Mouse (Mus musculus) neural tube, embryonic 11.5 days (tissue): ENCODE measurements around the gene Rnf19b. TPM values are rescaled to one million over a fixed set of nuclear protein-coding genes. Genes with fewer than 3 reads are reported as not detected.
A peak's percentile ranks its signal among the peaks of the same experiment; 100 is the strongest.

Source experiments
- ATAC-seq: fragments of 200-750 bp; cut with Nextera tagmentation; 2 replicates; pipeline ENCODE4 v1.8.0; 2017; ENCODE audit warnings: moderate number of reproducible peaks, mild to moderate bottlenecking, moderate TSS enrichment, moderate library complexity; ENCODE audit not compliant: insufficient read depth, low FRiP score, low TSS enrichment
- DNase-seq: peaks from one replicate; pipeline ENCODE4 v3.0.0-alpha.2; 2015; ENCODE audit warnings: low spot score
- H3K27ac ChIP-seq: fragments of 300-500 bp; sonication (generic); 2 replicates; pipeline ENCODE4 v1.5.1; 2014; ENCODE audit warnings: low read depth, mild to moderate bottlenecking, low read length
- H3K27me3 ChIP-seq: fragments of 300-500 bp; sonication (generic); 2 replicates; pipeline ENCODE4 v1.6.1; 2014; ENCODE audit warnings: mild to moderate bottlenecking, low read length, mixed read lengths; ENCODE audit not compliant: control insufficient read depth, insufficient read depth
- H3K36me3 ChIP-seq: fragments of 300-500 bp; sonication (generic); 2 replicates; pipeline ENCODE4 v1.6.1; 2014; ENCODE audit warnings: mild to moderate bottlenecking, low read length, moderate library complexity, mixed read lengths; ENCODE audit not compliant: control insufficient read depth, insufficient read depth
- H3K4me1 ChIP-seq: fragments of 300-500 bp; sonication (generic); 2 replicates; pipeline ENCODE4 v1.6.1; 2014; ENCODE audit warnings: low read length, mixed read lengths; ENCODE audit not compliant: control insufficient read depth, insufficient read depth
- H3K4me2 ChIP-seq: fragments of 300-500 bp; sonication (generic); 2 replicates; pipeline ENCODE4 v1.6.1; 2014; ENCODE audit warnings: low read depth, mild to moderate bottlenecking, moderate library complexity
- H3K4me3 ChIP-seq: fragments of 300-500 bp; sonication (generic); 2 replicates; pipeline ENCODE4 v1.5.1; 2014; ENCODE audit warnings: low read depth, low read length
- H3K9ac ChIP-seq: fragments of 300-500 bp; sonication (generic); 2 replicates; pipeline ENCODE4 v1.6.1; 2014; ENCODE audit warnings: mild to moderate bottlenecking, low read length
- H3K9me3 ChIP-seq: fragments of 300-500 bp; sonication (generic); 2 replicates; pipeline ENCODE4 v1.6.1; 2016; ENCODE audit warnings: low read length; ENCODE audit not compliant: control insufficient read depth
- WGBS: fragments of 180-500 bp; shearing (Covaris S2); extraction: QIAGEN DNeasy Blood & Tissue Kit; methylation state at CpG from one replicate; pipeline ENCODE4 v1.1.7; 2014; 5-methylcytosine and 5-hydroxymethylcytosine counted together
- polyA plus RNA-seq: library from polyadenylated mRNA; unstranded; fragments of >200 nt; fragmentation: Nextera tagmentation; extraction: Ambion mirVana; gene quantifications from 2 replicates; pipeline ENCODE4 v1.2.1, GENCODE M21; 2014

The Rnf19b gene
- polyA plus RNA-seq, 1 experiment from 2014 or later, result 11.8 TPM

- 86% methylated on average over 8 of the region's 8 CpGs for WGBS
- Histone ChIP-seq H3K4me2 (no peak overlapping the region), H3K27me3 (peaks cover 26% of the 10 kb centered on the region), H3K27ac (no peak overlapping the region), H3K36me3 (no peaks in the 10 kb centered on the region), H3K4me1 (peaks cover 14% of the 10 kb centered on the region; the same call in 1 of the 2 replicates), H3K9me3 (no peaks in the 10 kb centered on the region), H3K4me3 (no peak overlapping the region), H3K9ac (no peak overlapping the region)
- ATAC-seq (no peak), DNase-seq (no peak)
These were observed 58.6 kb downstream of the Rnf19b start for GRCm38 (mm10) chr4:129116703-129117102.

- WGBS, result 91% methylated on average over 14 of the region's 14 CpGs
- H3K9ac ChIP-seq, result no peak overlapping the region
- no peaks in the 10 kb centered on the region for H3K36me3 ChIP-seq
- ATAC-seq, result no peak
- H3K4me2 ChIP-seq, result no peak overlapping the region
- peaks cover 14% of the 10 kb centered on the region; the same call in 1 of the 2 replicates for H3K4me1 ChIP-seq
- no peaks in the 10 kb centered on the region for H3K9me3 ChIP-seq
- H3K4me3 ChIP-seq, result no peak overlapping the region
- DNase-seq, result no peak
- no peak overlapping the region for H3K27ac ChIP-seq
- H3K27me3 ChIP-seq, result peaks cover 31% of the 10 kb centered on the region
These were observed 59.8 kb downstream of the Rnf19b start for GRCm38 (mm10) chr4:129117720-129118510.

- ATAC-seq (no peak), DNase-seq (no peak)
- peaks cover 11% of the 10 kb centered on the region for H3K4me1 ChIP-seq
- 79% methylated on average over 10 of the region's 10 CpGs for WGBS
- no peak overlapping the region for H3K27ac ChIP-seq
- no peak overlapping the region for H3K4me2 ChIP-seq
- no peaks in the 10 kb centered on the region for H3K36me3 ChIP-seq
- no peak overlapping the region for H3K4me3 ChIP-seq
- H3K9me3 ChIP-seq, result no peaks in the 10 kb centered on the region
- peaks cover 34% of the 10 kb centered on the region for H3K27me3 ChIP-seq
- H3K9ac ChIP-seq, result no peak overlapping the region
These were observed 61.6 kb downstream of the Rnf19b start for GRCm38 (mm10) chr4:129119708-129120107.

GRCm38 (mm10) chr4:129120520-129121445, 62.7 kb downstream of the Rnf19b start:
- peak overlapping the region; percentile 87 for H3K4me2 ChIP-seq
- peaks cover 15% of the 10 kb centered on the region for H3K4me1 ChIP-seq
- peak overlapping the region; percentile 53 for H3K9ac ChIP-seq
- no peak overlapping the region for H3K27ac ChIP-seq
- peak overlapping the region; percentile 42 for H3K4me3 ChIP-seq
- H3K27me3 ChIP-seq, result peaks cover 34% of the 10 kb centered on the region
- H3K36me3 ChIP-seq, result no peaks in the 10 kb centered on the region
- WGBS, result under 1% methylated on average over 37 of the region's 59 CpGs
- peak; percentile 78 for DNase-seq
- H3K9me3 ChIP-seq, result no peaks in the 10 kb centered on the region
- peak; percentile 51; the same call in 1 of the 2 replicates for ATAC-seq

GRCm38 (mm10) chr4:129121569-129122086, 63.6 kb downstream of the Rnf19b start, which contains the start of gene Hpca:
Hpca (minus strand) TSS chr4:129122036.
- no peaks in the 10 kb centered on the region for H3K9me3 ChIP-seq
- H3K9ac ChIP-seq, result peak within 1 kb of the TSS; percentile 53
- H3K36me3 ChIP-seq, result no peaks in the 10 kb centered on the region
- H3K4me2 ChIP-seq, result peak within 1 kb of the TSS; percentile 87
- DNase-seq (no peak), ATAC-seq (peak; percentile 15; the same call in 1 of the 2 replicates)
- H3K4me1 ChIP-seq, result peaks cover 17% of the 10 kb centered on the region
- peak within 1 kb of the TSS; percentile 42 for H3K4me3 ChIP-seq
- WGBS, result 2% methylated on average over 16 of the region's 17 CpGs
- no peak within 1 kb of the TSS for H3K27ac ChIP-seq
- H3K27me3 ChIP-seq, result peaks cover 34% of the 10 kb centered on the region

GRCm38 (mm10) chr4:129122107-129122506, 64.0 kb downstream of the Rnf19b start:
- WGBS, result 47% methylated on average over 9 of the region's 9 CpGs
- ATAC-seq (no peak), DNase-seq (no peak)
- Histone ChIP-seq H3K27ac (no peak overlapping the region), H3K4me1 (peaks cover 17% of the 10 kb centered on the region), H3K4me2 (no peak overlapping the region), H3K9ac (no peak overlapping the region), H3K36me3 (no peaks in the 10 kb centered on the region), H3K27me3 (peaks cover 34% of the 10 kb centered on the region), H3K4me3 (no peak overlapping the region), H3K9me3 (no peaks in the 10 kb centered on the region)

GRCm38 (mm10) chr4:129122719-129123118, 64.6 kb downstream of the Rnf19b start:
- Histone ChIP-seq H3K36me3 (no peaks in the 10 kb centered on the region), H3K27ac (no peak overlapping the region), H3K27me3 (peaks cover 34% of the 10 kb centered on the region), H3K9me3 (no peaks in the 10 kb centered on the region), H3K4me1 (peaks cover 17% of the 10 kb centered on the region), H3K4me3 (no peak overlapping the region), H3K9ac (no peak overlapping the region), H3K4me2 (no peak overlapping the region)
- ATAC-seq (no peak), DNase-seq (no peak)
- 41% methylated on average over 8 of the region's 8 CpGs for WGBS

- no peaks in the 10 kb centered on the region for H3K36me3 ChIP-seq
These were observed 66.6 kb downstream of the Rnf19b start for GRCm38 (mm10) chr4:129124652-129125146.

More at GRCm38 (mm10) chr4:129124652-129125146, 66.6 kb downstream of the Rnf19b start:
- H3K9me3 ChIP-seq, result no peaks in the 10 kb centered on the region
- ATAC-seq (0 out of 2 replicates have a peak, but pooled peaks have one; percentile 17), DNase-seq (peak; percentile 67)
- peaks cover 22% of the 10 kb centered on the region for H3K4me1 ChIP-seq
- H3K27ac ChIP-seq, result no peak overlapping the region
- no peak overlapping the region for H3K4me3 ChIP-seq
- WGBS, result 6% methylated on average over 13 of the region's 13 CpGs
- H3K4me2 ChIP-seq, result 0 out of 2 replicates have a peak overlapping the region, but pooled peaks have one; percentile 5
- no peak overlapping the region for H3K9ac ChIP-seq
- H3K27me3 ChIP-seq, result peaks cover 27% of the 10 kb centered on the region
